In genomic region chr13:98812285-98812684, GRCm38 (mm10) we compare ENCODE assay signal across 13 mouse cellular contexts. TPM values are rescaled to one million over a fixed set of nuclear protein-coding genes. Genes with fewer than 3 reads are reported as not detected.
DNase-seq lines count a peak whose midpoint lies in the region; ATAC-seq and TF ChIP-seq lines count a peak whose summit lies in the region.
"Had no signal": no experiment of that assay in that cellular context is flagged by ENCODE, and none has a peak within 500 bp of the region (broad histone marks: within the 10 kb centered on the region; RNA-seq: fewer than 3 reads in every experiment).

No protein-coding gene starts in this region.

- 49% methylated on average over 4 of the region's 4 CpGs for WGBS in kidney, embryonic 15.5 days
- WGBS in liver, embryonic 14.5 days (ENCODE audit: insufficient replicate concordance) = 22% methylated on average over 4 of the region's 4 CpGs

- ATAC-seq in erythroblast, adult 5-6 weeks (replicated peaks; ENCODE audit: low FRiP score, poor library complexity, severe bottlenecking) = no peak
- ATAC-seq in kidney, embryonic 15.5 days (replicated peaks; ENCODE audit: low FRiP score) = no peak
- ATAC-seq in liver, embryonic 14.5 days (ENCODE audit: insufficient read depth) = no peak
- no peak for ATAC-seq in frontal cortex, adult (ENCODE audit: low TSS enrichment)

- H3K27me3 ChIP-seq in erythroblast, embryonic 14.5 days (ENCODE audit: control insufficient read depth) = no peaks in the 10 kb centered on the region
- no peaks in the 10 kb centered on the region for H3K27me3 ChIP-seq in kidney, embryonic 15.5 days
- no peaks in the 10 kb centered on the region for H3K27me3 ChIP-seq in liver, embryonic 14.5 days (ENCODE audit: control insufficient read depth, insufficient read depth, low read length)

- TF ChIP-seq EP300 in liver, embryonic 14.5 days (IDR thresholded peaks at IDR 0.05; ENCODE audit: low read depth) = no peak

- no peak for DNase-seq in kidney, adult 8-10 months
- peak; percentile 49 for DNase-seq in A20 (ENCODE audit: low read depth, low spot score)
- DNase-seq in liver, embryonic 14.5 days (ENCODE audit: low read depth in 3 of 3, low spot score in 3 of 3) = no peak
- DNase-seq in right cerebral cortex, postnatal 14 days = no peak
- DNase-seq: B cell, adult 2 months; kidney, adult 2 months; left cerebral cortex, postnatal 4 days; thymus, adult 18-20 months had no signal

- peaks cover 66% of the 10 kb centered on the region for H3K4me1 ChIP-seq in erythroblast, embryonic 14.5 days (ENCODE audit: control insufficient read depth)
- H3K4me1 ChIP-seq in kidney, embryonic 15.5 days = peaks cover 25% of the 10 kb centered on the region
- peaks cover 15 to 25% of the 10 kb centered on the region in 2 experiments for H3K4me1 ChIP-seq in liver, embryonic 14.5 days (replicated peaks; ENCODE audit: control insufficient read depth in 2 of 2, insufficient read depth in 2 of 2, low read length in 1 of 2)

- no peak overlapping the region for H3K9ac ChIP-seq in kidney, embryonic 15.5 days
- H3K9ac ChIP-seq in liver, embryonic 14.5 days (replicated peaks) = peak overlapping the region; percentile 59

- H3K27ac ChIP-seq in kidney, embryonic 15.5 days = no peak overlapping the region
- peak overlapping the region; percentile 76 for H3K27ac ChIP-seq in liver, embryonic 14.5 days

- no peak for TF ChIP-seq CTCF in liver, embryonic 14.5 days (IDR thresholded peaks at IDR 0.05; ENCODE audit: low read depth)

- H3K36me3 ChIP-seq in erythroblast, embryonic 14.5 days (ENCODE audit: control insufficient read depth) = peaks cover 25% of the 10 kb centered on the region
- no peaks in the 10 kb centered on the region for H3K36me3 ChIP-seq in kidney, embryonic 15.5 days
- no peaks in the 10 kb centered on the region for H3K36me3 ChIP-seq in liver, embryonic 14.5 days (replicated peaks; ENCODE audit: control insufficient read depth, insufficient read depth, low read depth)

- H3K4me3 ChIP-seq in erythroblast, embryonic 14.5 days (replicated peaks) = peak overlapping the region; percentile 99
- H3K4me3 ChIP-seq in kidney, embryonic 15.5 days (replicated peaks) = no peak overlapping the region
- peak overlapping the region; percentile 38 to 75; a peak in 3 of 4 replicates for H3K4me3 ChIP-seq in liver, embryonic 14.5 days (ENCODE audit: insufficient read depth in 1 of 2, low read depth in 2 of 2, low read length in 2 of 2)
- H3K4me3 ChIP-seq: myocyte had no signal

- H3K9me3 ChIP-seq in erythroblast, embryonic 14.5 days (ENCODE audit: control insufficient read depth, low read length) = no peaks in the 10 kb centered on the region
- no peaks in the 10 kb centered on the region for H3K9me3 ChIP-seq in kidney, embryonic 15.5 days (replicated peaks)
- H3K9me3 ChIP-seq in liver, embryonic 14.5 days (ENCODE audit: control insufficient read depth, low read length) = no peaks in the 10 kb centered on the region

- H3K4me2 ChIP-seq in kidney, embryonic 15.5 days = peak overlapping the region; percentile 33
- H3K4me2 ChIP-seq in liver, embryonic 14.5 days (ENCODE audit: low read depth) = peak overlapping the region; percentile 68

RNA-seq across cellular contexts. Expression of gene Fcho2, which starts 3.0 kb away (rescaled TPM):
- 0.28 and 0.49 TPM in 2 replicates for polyA plus RNA-seq in erythroblast, embryonic 14.5 days (2012)
- 476 and 552 TPM in 2 replicates for total RNA-seq in erythroblast, adult 5-6 weeks (2015; ENCODE audit: low replicate concordance)
- total RNA-seq in erythroblast, adult 5-6 weeks (2017; ENCODE audit: low replicate concordance) = 565 and 622 TPM in 2 replicates
- polyA plus RNA-seq in kidney, embryonic 15.5 days (2015; fragmentation: Nextera tagmentation; extraction: Ambion mirVana) = 41.6 and 42.8 TPM in 2 replicates
- 11.6 and 14.3 TPM in 2 replicates for polyA plus RNA-seq in liver, embryonic 14.5 days (2012; rRNA removed)
- 16.8 and 17.7 TPM in 2 replicates for polyA plus RNA-seq in liver, embryonic 14.5 days (2014; fragmentation: Nextera tagmentation; extraction: Ambion mirVana)
